Mouse (Mus musculus) thymus, adult 2 months (tissue): ENCODE data around the gene Canx.

Experiments
- CTCF ChIP-seq: fragments of 200-500 bp; IDR thresholded peaks from 2 replicates; pipeline ENCODE4 v1.5.1; 2012; ENCODE audit warnings: mild to moderate bottlenecking, control low read depth, low read length, moderate library complexity, borderline replicate concordance; ENCODE audit not compliant: control insufficient read depth, poor library complexity, insufficient read depth; ENCODE audit errors: extremely low read depth
- POLR2A ChIP-seq: fragments of 200-500 bp; IDR thresholded peaks from 2 replicates; pipeline ENCODE4 v1.6.1; 2012; ENCODE audit warnings: mild to moderate bottlenecking, low read length, control low read depth, moderate library complexity; ENCODE audit not compliant: control insufficient read depth, poor library complexity, insufficient read depth; ENCODE audit errors: extremely low read depth

DNA sequence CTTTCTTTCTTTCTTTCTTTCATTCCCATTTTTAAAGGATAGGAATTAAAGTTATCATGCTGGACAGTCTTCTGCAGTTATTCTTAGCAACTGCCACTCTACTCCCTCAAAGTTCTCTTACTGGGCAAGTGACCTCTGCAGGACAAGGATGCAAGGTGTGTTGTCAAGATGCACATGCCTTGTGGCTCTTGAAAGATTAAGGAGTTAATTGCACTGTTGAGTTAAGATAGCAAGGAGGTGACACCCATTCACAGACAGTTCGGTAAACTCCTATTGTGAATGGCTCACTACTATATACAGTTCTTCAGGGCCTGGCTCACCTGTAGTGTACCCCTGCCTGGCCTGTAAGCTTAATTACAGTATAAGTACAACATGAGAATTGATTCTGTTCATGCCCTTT lies 1.6 kb downstream of the Canx start:
- no peak for TF ChIP-seq POLR2A
- no peak for TF ChIP-seq CTCF
